ENCODE assay signal across 9 mouse cellular contexts in genomic region chr6:101377167-101377934, GRCm38 (mm10). TPM values are rescaled to one million over a fixed set of nuclear protein-coding genes. Genes with fewer than 3 reads are reported as not detected.
DNase-seq lines count a peak whose midpoint lies in the region; ATAC-seq and TF ChIP-seq lines count a peak whose summit lies in the region.
"Had no signal": no experiment of that assay in that cellular context is flagged by ENCODE, and none has a peak within 500 bp of the region (broad histone marks: within the 10 kb centered on the region; RNA-seq: fewer than 3 reads in every experiment).

Gene Pdzrn3, minus strand, starts transcription at chr6:101377897.

- no peaks in the 10 kb centered on the region for H3K36me3 ChIP-seq in erythroblast, embryonic 14.5 days (ENCODE audit: control insufficient read depth)
- no peaks in the 10 kb centered on the region for H3K36me3 ChIP-seq in embryonic facial prominence, embryonic 11.5 days (replicated peaks; ENCODE audit: control insufficient read depth, insufficient read depth, low read depth, low read length)
- H3K36me3 ChIP-seq in heart, adult 2 months (ENCODE audit: control insufficient read depth, insufficient read depth, low read length), result peaks cover 2% of the 10 kb centered on the region; the same call in 1 of the 2 replicates

- TF ChIP-seq POLR2A in heart, adult 2 months (IDR thresholded peaks at IDR 0.05; ENCODE audit: insufficient read depth, low read depth, low read length), result no peak

- H3K27ac ChIP-seq in embryonic facial prominence, embryonic 11.5 days (replicated peaks; ENCODE audit: low read depth, low read length), result peak within 1 kb of the TSS; percentile 91
- peak within 1 kb of the TSS; percentile 78 for H3K27ac ChIP-seq in heart, adult 2 months
- H3K27ac ChIP-seq: macrophage had no signal

- H3K4me1 ChIP-seq in erythroblast, embryonic 14.5 days (ENCODE audit: control insufficient read depth), result no peaks in the 10 kb centered on the region
- peaks cover 6% of the 10 kb centered on the region for H3K4me1 ChIP-seq in embryonic facial prominence, embryonic 11.5 days (ENCODE audit: control insufficient read depth, insufficient read depth, low read length)
- peaks cover 2% of the 10 kb centered on the region; the same call in 1 of the 2 replicates for H3K4me1 ChIP-seq in heart, adult 2 months (ENCODE audit: control insufficient read depth, insufficient read depth, low read length)

- H3K9ac ChIP-seq in embryonic facial prominence, embryonic 11.5 days (replicated peaks; ENCODE audit: low read length), result peak within 1 kb of the TSS; percentile 88
- peak within 1 kb of the TSS; percentile 72 for H3K9ac ChIP-seq in heart, adult 2 months (ENCODE audit: low read depth, low read length)

- H3K9me3 ChIP-seq in erythroblast, embryonic 14.5 days (ENCODE audit: control insufficient read depth, low read length), result no peaks in the 10 kb centered on the region; the same call in 1 of the 2 replicates
- no peaks in the 10 kb centered on the region for H3K9me3 ChIP-seq in embryonic facial prominence, embryonic 11.5 days (replicated peaks; ENCODE audit: control insufficient read depth, low read length)

- peak; percentile 85 for DNase-seq in embryonic facial prominence, embryonic 11.5 days (ENCODE audit: low spot score)
- peak; percentile 73 to 78 for DNase-seq in heart, adult 2 months
- DNase-seq in kidney, adult 18-20 months, result peak; percentile 68
- DNase-seq in liver, result peak; percentile 46
- peak; percentile 4 for DNase-seq in naive thymus-derived CD4-positive, alpha-beta T cell, adult 2 months (ENCODE audit: low read depth)
- DNase-seq in testis, postnatal 14 days (ENCODE audit: low spot score), result peak; percentile 47

- no peaks in the 10 kb centered on the region for H3K79me2 ChIP-seq in heart, adult 2 months (replicated peaks; ENCODE audit: control insufficient read depth, insufficient read depth, low read length)

- WGBS in embryonic facial prominence, embryonic 11.5 days, result under 1% methylated on average over 94 of the region's 111 CpGs
- WGBS in heart, adult 2 months, result under 1% methylated on average over 109 of the region's 111 CpGs

- TF ChIP-seq EP300 in heart, adult 2 months (IDR thresholded peaks at IDR 0.05; ENCODE audit: insufficient read depth, low read depth, low read length), result 0 out of 2 replicates have a peak, but pooled peaks have one; percentile 6

- no peak for ATAC-seq in erythroblast, adult 5-6 weeks (replicated peaks; ENCODE audit: low FRiP score, poor library complexity, severe bottlenecking)
- peak; percentile 73 for ATAC-seq in embryonic facial prominence, embryonic 11.5 days (replicated peaks; ENCODE audit: insufficient number of reproducible peaks, low FRiP score, low TSS enrichment, low read depth)

- H3K27me3 ChIP-seq in erythroblast, embryonic 14.5 days (ENCODE audit: control insufficient read depth), result peaks cover 42% of the 10 kb centered on the region
- H3K27me3 ChIP-seq in embryonic facial prominence, embryonic 11.5 days (ENCODE audit: control insufficient read depth, insufficient read depth, low read length), result no peaks in the 10 kb centered on the region
- no peaks in the 10 kb centered on the region for H3K27me3 ChIP-seq in heart, adult 2 months (ENCODE audit: control insufficient read depth, insufficient read depth, low read length)

- peak within 1 kb of the TSS; percentile 91 for H3K4me2 ChIP-seq in embryonic facial prominence, embryonic 11.5 days (ENCODE audit: low read depth, low read length)

- intact Hi-C loops in heart, adult 2 months (cut with DNase I), result loop anchor here (2.0 to 5.0 kb wide), 2 partner anchors 107 to 155 kb away; no protein-coding TSS in a partner anchor

- H3K4me3 ChIP-seq in erythroblast, embryonic 14.5 days (replicated peaks), result peak within 1 kb of the TSS; percentile 53
- H3K4me3 ChIP-seq in embryonic facial prominence, embryonic 11.5 days (ENCODE audit: low read depth, low read length), result peak within 1 kb of the TSS; percentile 78
- H3K4me3 ChIP-seq in heart, adult 2 months, result peak within 1 kb of the TSS; percentile 60

- TF ChIP-seq CTCF in heart, adult 2 months (IDR thresholded peaks at IDR 0.05), result peak; percentile 68

RNA-seq across cellular contexts. Expression of gene Pdzrn3, which starts in this region (rescaled TPM):
- polyA plus RNA-seq in erythroblast, embryonic 14.5 days (2012), result not detected in 2 replicates
- total RNA-seq in erythroblast, adult 5-6 weeks (2015; ENCODE audit: low replicate concordance), result not detected in 2 replicates
- not detected in 2 replicates for total RNA-seq in erythroblast, adult 5-6 weeks (2017; ENCODE audit: low replicate concordance)
- polyA plus RNA-seq in embryonic facial prominence, embryonic 11.5 days (2014; fragmentation: Nextera tagmentation; extraction: Ambion mirVana), result 11.9 TPM in 2 replicates
- total RNA-seq in heart, adult 2 months (2021), result 10 to 100 TPM; 28.7 to 32.2 TPM
- 19.3 and 21.8 TPM in 2 replicates for polyA plus RNA-seq in heart, adult 2 months (2012; rRNA removed)
- polyA plus RNA-seq: macrophage had no signal

Comparison
In these comparisons a context has a peak if more than half of its experiments do, and no peak if none do; other contexts are left out.
1. RNA of gene Pdzrn3 (total RNA-seq): 28.7 to 32.2 TPM in heart, adult 2 months; not detected in erythroblast, adult 5-6 weeks; every median in the first group is over 10 times any median in the second.
2. RNA of gene Pdzrn3 (polyA plus RNA-seq): 19.3 to 21.8 TPM in heart, adult 2 months and 11.9 TPM in embryonic facial prominence, embryonic 11.5 days; not detected in erythroblast, embryonic 14.5 days; every median in the first group is over 10 times any median in the second.
3. DNase-seq: peak in every context shown above with its lines; median percentile 85 in embryonic facial prominence, embryonic 11.5 days; 76 in heart, adult 2 months; 68 in kidney, adult 18-20 months; 47 in testis, postnatal 14 days; 46 in liver; 4 in naive thymus-derived CD4-positive, alpha-beta T cell, adult 2 months.
4. Peak in every context shown above with its lines, with median percentiles within 50 percentile points of each other: H3K4me3 ChIP-seq.